Mouse (Mus musculus) C2C12 (cell line): Measurements from ENCODE around the gene Gm9922. TPM values are rescaled to one million over a fixed set of nuclear protein-coding genes. Genes with fewer than 3 reads are reported as not detected.

ENCODE experiments used
- H3K27me3 ChIP-seq: one replicate; pipeline ENCODE4 v1.6.1; 2011; ENCODE audit not compliant: control insufficient read depth, insufficient read depth, insufficient read length
- H3K36me3 ChIP-seq: one replicate; pipeline ENCODE4 v1.6.1; 2011; ENCODE audit not compliant: control insufficient read depth, insufficient read depth
- H3K4me3 ChIP-seq: one replicate; pipeline ENCODE4 v1.5.1; 2011; ENCODE audit warnings: mild to moderate bottlenecking, control low read depth; ENCODE audit not compliant: poor library complexity, insufficient read depth, severe bottlenecking
- H3K79me2 ChIP-seq: one replicate; pipeline ENCODE4 v1.6.1; 2011; ENCODE audit not compliant: control insufficient read depth, insufficient read depth
- H3K79me3 ChIP-seq: one replicate; pipeline ENCODE4 v1.6.1; 2011; ENCODE audit warnings: low read depth, control low read depth
- H3ac ChIP-seq: one replicate; pipeline ENCODE3; 2011; ENCODE audit warnings: low read depth; ENCODE audit not compliant: control insufficient read depth, insufficient read length
- CEBPB ChIP-seq: IDR thresholded peaks from one replicate; pipeline ENCODE4 v1.6.1; 2011; ENCODE audit warnings: low read depth, mild to moderate bottlenecking, control low read depth, moderate library complexity
- CTCF ChIP-seq: IDR thresholded peaks from one replicate; pipeline ENCODE4 v1.5.1; 2011; ENCODE audit not compliant: control insufficient read depth, insufficient read depth, insufficient read length
- FOSL1 ChIP-seq: IDR thresholded peaks from one replicate; pipeline ENCODE4 v1.8.0; 2011; ENCODE audit warnings: mild to moderate bottlenecking, low read length; ENCODE audit not compliant: poor library complexity, insufficient read depth, severe bottlenecking
- MAX ChIP-seq: IDR thresholded peaks from one replicate; pipeline ENCODE4 v1.6.1; 2011; ENCODE audit warnings: mild to moderate bottlenecking, control low read depth
- MYOD1 ChIP-seq: IDR thresholded peaks from one replicate; pipeline ENCODE4 v1.6.1; 2011; ENCODE audit warnings: low read depth; ENCODE audit not compliant: control insufficient read depth, insufficient read length
- MYOG ChIP-seq: IDR thresholded peaks from one replicate; pipeline ENCODE4 v1.6.1; 2011; ENCODE audit not compliant: control insufficient read depth, insufficient read length; ENCODE audit errors: extremely low read depth
- USF1 ChIP-seq: IDR thresholded peaks from one replicate; pipeline ENCODE4 v1.6.1; 2011; ENCODE audit warnings: low read depth, mild to moderate bottlenecking, control low read depth, moderate library complexity
- polyA plus RNA-seq: library from polyadenylated mRNA; unstranded; fragments of >200 nt; fragmentation: generic; extraction: Trizol; gene quantifications from one replicate; pipeline ENCODE4 v1.2.1, GENCODE M21; 2012; ENCODE audit warnings: missing spikeins

Gene Gm9922
- polyA plus RNA-seq, 1 experiment, result 0.15 TPM

- no peaks in the 10 kb centered on the region for H3K79me3 ChIP-seq
- H3K27me3 ChIP-seq, result peaks cover 21% of the 10 kb centered on the region
- no peaks in the 10 kb centered on the region for H3K36me3 ChIP-seq
- no peak overlapping the region for H3ac ChIP-seq
- TF ChIP-seq FOSL1 (no peak), MYOD1 (no peak), MYOG (no peak), CTCF (no peak), MAX (no peak), CEBPB (no peak), USF1 (no peak)
- no peak overlapping the region for H3K4me3 ChIP-seq
- no peaks in the 10 kb centered on the region for H3K79me2 ChIP-seq
These were observed 15.2 kb downstream of the Gm9922 start for GRCm38 (mm10) chr14:101714414-101714813.

DNA sequence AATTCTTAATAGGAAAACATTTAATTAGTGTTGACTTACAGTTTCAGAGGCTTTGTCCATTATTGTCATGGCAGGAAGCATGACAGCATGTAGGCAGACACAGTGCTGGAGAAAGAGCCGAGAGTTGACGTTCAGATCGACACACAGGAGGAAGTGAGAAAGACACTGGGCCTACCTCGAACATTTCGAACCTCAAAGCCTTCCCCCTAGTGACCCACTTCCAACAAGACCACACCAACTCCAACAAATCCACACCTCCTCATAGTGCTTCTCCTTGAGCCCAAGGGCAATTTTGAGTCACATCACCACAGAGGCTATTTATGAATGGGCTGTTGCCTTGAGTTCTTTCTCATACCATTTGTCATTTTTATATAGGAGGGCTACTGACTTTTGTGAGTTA lies 22.5 kb downstream of the Gm9922 start:
- Histone ChIP-seq H3K4me3 (no peak overlapping the region), H3K79me3 (no peaks in the 10 kb centered on the region), H3K27me3 (peaks cover 3% of the 10 kb centered on the region), H3K79me2 (no peaks in the 10 kb centered on the region), H3ac (no peak overlapping the region), H3K36me3 (no peaks in the 10 kb centered on the region)
- no peak for TF ChIP-seq MYOD1
- TF ChIP-seq MAX, result no peak
- no peak for TF ChIP-seq USF1
- no peak for TF ChIP-seq CEBPB
- TF ChIP-seq MYOG, result no peak
- no peak for TF ChIP-seq FOSL1
- no peak for TF ChIP-seq CTCF

- no peaks in the 10 kb centered on the region for H3K79me2 ChIP-seq
- TF ChIP-seq CEBPB, result no peak
- no peak for TF ChIP-seq MYOD1
- no peak for TF ChIP-seq MAX
- TF ChIP-seq USF1, result no peak
- no peak for TF ChIP-seq FOSL1
- TF ChIP-seq CTCF, result no peak
- TF ChIP-seq MYOG, result no peak
- H3K27me3 ChIP-seq, result no peaks in the 10 kb centered on the region
- no peak overlapping the region for H3K4me3 ChIP-seq
- no peak overlapping the region for H3ac ChIP-seq
- H3K79me3 ChIP-seq, result no peaks in the 10 kb centered on the region
- H3K36me3 ChIP-seq, result no peaks in the 10 kb centered on the region
These were observed 25.1 kb downstream of the Gm9922 start for GRCm38 (mm10) chr14:101704479-101704878.

DNA sequence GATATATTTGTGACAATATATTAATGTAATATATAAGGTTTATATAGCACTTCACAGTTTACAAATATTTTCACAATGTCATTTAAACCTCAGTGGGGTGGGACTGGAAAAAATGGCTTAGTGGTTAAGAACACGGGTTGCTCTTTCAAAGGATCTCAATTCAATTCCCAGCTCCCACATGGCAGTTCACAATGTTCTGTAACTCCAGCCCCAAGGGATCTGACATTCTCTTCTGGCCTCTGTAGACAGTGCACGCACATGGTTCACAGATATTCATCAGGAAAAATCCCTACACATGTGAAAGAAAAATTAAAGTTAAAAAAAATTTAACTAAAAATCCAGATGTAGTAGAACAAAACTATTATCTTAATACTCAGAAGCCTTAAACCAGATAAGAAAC lies 41.2 kb downstream of the Gm9922 start:
- TF ChIP-seq MAX (no peak), MYOD1 (no peak), USF1 (no peak), MYOG (no peak), CEBPB (no peak)
- Histone ChIP-seq H3K36me3 (peaks cover 10% of the 10 kb centered on the region), H3K79me3 (no peaks in the 10 kb centered on the region), H3K27me3 (no peaks in the 10 kb centered on the region), H3K4me3 (no peak overlapping the region), H3ac (no peak overlapping the region), H3K79me2 (no peaks in the 10 kb centered on the region)

DNA sequence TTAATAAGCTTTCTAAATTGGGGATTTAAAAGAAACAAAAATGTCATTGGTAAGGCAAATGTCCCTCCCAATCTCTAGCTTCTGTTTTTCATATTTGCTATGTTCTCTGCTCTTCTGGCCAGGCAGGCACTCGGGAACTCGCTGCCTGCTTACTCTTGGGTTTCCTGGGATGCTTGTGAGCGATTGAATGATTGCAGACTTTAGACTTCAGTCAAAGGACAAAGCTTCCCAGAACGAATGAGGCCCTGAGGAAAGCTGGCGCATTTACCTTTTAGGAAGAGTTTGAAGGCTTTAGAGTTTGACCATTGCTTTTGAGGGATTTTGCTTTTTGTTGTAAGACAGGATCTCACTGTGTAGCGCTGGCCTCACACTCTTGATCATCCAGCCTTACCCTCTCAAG lies 41.9 kb downstream of the Gm9922 start:
- Histone ChIP-seq H3K36me3 (peaks cover 10% of the 10 kb centered on the region), H3ac (no peak overlapping the region), H3K4me3 (no peak overlapping the region), H3K79me2 (no peaks in the 10 kb centered on the region), H3K27me3 (no peaks in the 10 kb centered on the region), H3K79me3 (no peaks in the 10 kb centered on the region)
- TF ChIP-seq MYOD1 (no peak), MYOG (no peak), CTCF (no peak), MAX (no peak), FOSL1 (no peak), CEBPB (no peak), USF1 (no peak)

Other genes with a start within 250 kb of the Gm9922 start
- 1.9 TPM for gene Tbc1d4, start 120.6 kb downstream of the Gm9922 start, polyA plus RNA-seq
- 38.7 TPM for gene Commd6, start 89.1 kb downstream of the Gm9922 start, polyA plus RNA-seq
- 38.9 TPM for gene Uchl3, start 75.8 kb downstream of the Gm9922 start, polyA plus RNA-seq
- 18.8 TPM for gene Lmo7, start 143 bp upstream of the Gm9922 start, polyA plus RNA-seq